Mouse (Mus musculus) cerebellum, adult 2 months (tissue): ENCODE results near the gene Clint1.

Experiments used
- CTCF ChIP-seq: fragments of 200-500 bp; IDR thresholded peaks from 2 replicates; pipeline ENCODE4 v1.5.1; 2011; ENCODE audit warnings: low read depth, mild to moderate bottlenecking, control low read depth, low read length, moderate library complexity, borderline replicate concordance; ENCODE audit not compliant: insufficient read depth
- POLR2A ChIP-seq: fragments of 200-500 bp; IDR thresholded peaks from 2 replicates; pipeline ENCODE4 v1.6.1; 2011; ENCODE audit warnings: low read length, control low read depth, borderline replicate concordance; ENCODE audit not compliant: insufficient read depth

DNA sequence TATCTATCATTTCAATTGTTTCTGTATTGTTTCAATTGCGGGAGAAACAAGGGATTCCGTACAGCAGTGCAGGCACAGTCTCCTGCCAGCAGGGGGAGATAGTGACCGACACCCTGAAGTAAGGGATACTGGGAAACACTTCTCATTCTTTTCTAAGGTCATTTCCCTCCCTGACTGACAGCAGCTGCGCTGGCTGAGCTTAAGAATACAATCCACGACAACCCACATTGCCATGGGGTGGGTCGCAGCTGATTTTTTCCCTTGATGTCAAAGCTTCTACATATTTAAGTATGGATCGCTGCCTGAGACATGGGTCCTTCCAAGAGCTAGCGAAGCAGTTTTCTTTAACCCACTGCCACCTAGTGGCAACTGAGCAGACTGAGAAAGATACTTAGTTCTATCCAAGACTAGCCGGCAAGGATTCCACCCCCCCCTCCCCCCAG lies 74.8 kb downstream of the Clint1 start:
- TF ChIP-seq CTCF (peak; percentile 80), POLR2A (no peak)
